Mouse (Mus musculus): Measurements from ENCODE around the gene Gtf2i.
A peak's percentile ranks its signal among the peaks of the same experiment; 100 is the strongest.

The Gtf2i gene

GRCm38 (mm10) chr5:134322355-134322754 is 7.8 kb upstream of the Gtf2i start:
- no peak for DNase-seq (ENCODE audit: low spot score)

- DNase-seq (ENCODE audit: low spot score) = no peak
Observed at GRCm38 (mm10) chr5:134321699-134322098, 7.1 kb upstream of the Gtf2i start.

DNA sequence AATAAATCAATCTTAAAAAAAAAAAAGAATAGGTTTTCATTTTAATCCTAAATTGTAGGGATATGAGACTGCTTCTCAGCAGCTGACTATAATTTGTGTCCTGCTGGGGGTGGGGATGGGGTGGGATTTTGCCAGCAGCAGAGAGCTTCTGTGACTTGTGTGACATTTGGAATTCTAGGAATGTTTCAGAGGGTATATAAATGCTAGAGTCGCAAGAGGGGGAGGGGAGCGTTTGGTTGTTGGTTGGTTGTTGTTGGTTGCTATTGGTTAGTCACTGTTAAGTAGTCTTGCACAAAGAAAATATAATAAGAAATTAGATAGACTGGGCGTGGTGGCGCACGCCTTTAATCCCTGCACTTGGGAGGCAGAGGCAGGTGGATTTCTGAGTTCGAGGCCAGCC is 4.3 kb upstream of the Gtf2i start:
- DNase-seq (ENCODE audit: low spot score) = no peak

DNA sequence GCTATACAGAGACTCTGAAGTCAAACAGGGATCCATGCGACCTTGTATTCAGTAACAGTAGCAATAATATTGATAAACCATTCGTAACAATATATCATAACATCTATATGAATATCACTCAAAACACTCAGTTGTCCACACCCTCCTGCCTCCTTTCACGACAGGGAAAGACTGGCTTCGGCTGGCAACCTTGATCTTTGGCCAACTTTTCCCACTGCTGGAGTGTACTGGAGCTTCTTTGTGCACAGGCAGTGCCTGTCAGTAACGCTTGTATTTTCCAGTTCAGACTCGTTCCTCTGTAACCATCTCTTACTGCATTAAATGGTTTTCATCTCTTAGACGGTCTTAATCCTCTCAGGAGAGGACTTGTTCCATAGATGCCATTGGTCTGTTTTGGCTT is 2.2 kb upstream of the Gtf2i start:
- no peak for DNase-seq (ENCODE audit: low spot score)

- peak; percentile 45 for DNase-seq (ENCODE audit: low spot score)
Observed at GRCm38 (mm10) chr5:134315623-134316350, 1.2 kb upstream of the Gtf2i start.

DNA sequence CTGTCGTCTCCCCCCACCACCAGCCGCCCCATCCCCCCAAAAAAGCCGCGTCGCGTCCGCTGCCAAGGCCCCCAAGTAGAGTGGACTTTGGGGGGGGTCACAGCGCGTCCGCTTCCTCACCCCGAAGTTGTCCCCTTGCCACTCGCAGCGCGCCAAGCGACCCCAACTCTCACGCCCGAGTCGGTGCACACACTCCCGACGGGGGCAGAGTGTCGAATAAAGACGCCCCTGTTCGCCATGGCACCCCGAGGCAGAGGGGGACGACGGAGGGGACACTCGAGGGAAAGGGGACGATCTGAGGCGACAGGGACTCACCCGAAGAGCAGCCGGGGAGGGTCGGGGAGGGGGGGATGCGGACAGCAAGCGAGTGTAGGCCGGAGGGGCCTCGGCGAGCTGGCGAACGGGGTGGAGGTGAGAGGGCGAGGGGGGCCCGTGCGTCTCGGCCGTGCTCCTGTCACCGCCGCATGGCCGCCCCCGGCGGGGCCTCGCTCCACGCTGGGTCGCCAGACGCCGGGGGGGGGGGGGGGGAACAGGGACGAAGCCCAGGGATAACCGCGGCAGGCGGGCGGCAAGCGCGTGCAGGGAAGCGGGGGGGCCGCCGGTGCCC is 389 bp downstream of the Gtf2i start:
- peak; percentile 49 for DNase-seq (ENCODE audit: low spot score)

- DNase-seq (ENCODE audit: low spot score) = peak; percentile 84
Observed at GRCm38 (mm10) chr5:134313451-134314067, 1.0 kb downstream of the Gtf2i start.

GRCm38 (mm10) chr5:134312691-134313450 is 1.7 kb downstream of the Gtf2i start:
- peak; percentile 15 for DNase-seq (ENCODE audit: low spot score)

GRCm38 (mm10) chr5:134311894-134312411 is 2.6 kb downstream of the Gtf2i start:
- DNase-seq (ENCODE audit: low spot score) = no peak

- DNase-seq (ENCODE audit: low spot score) = no peak
Observed at GRCm38 (mm10) chr5:134310201-134310600, 4.4 kb downstream of the Gtf2i start.

DNA sequence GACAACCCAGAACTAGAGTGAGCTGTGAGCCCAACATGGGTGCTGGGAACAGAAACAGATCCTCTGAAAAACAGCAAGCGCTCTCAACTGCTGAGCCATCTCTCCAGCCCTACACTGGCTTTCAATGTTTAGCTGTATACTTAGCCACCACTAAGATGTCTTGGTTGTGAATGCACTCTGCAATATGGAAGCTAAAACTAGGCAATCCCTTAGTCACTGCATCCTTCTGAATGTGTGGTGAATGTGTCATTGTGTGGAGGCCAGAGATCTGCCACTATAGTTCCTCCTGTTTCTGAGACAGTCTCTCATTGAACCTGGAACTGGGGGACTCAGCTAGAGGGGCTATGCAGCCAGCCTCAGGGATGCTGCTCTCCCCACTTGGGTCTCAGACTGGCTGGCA is 5.2 kb downstream of the Gtf2i start:
- no peak for DNase-seq (ENCODE audit: low spot score)

- DNase-seq (ENCODE audit: low spot score) = no peak
Observed at GRCm38 (mm10) chr5:134304639-134305038, 9.9 kb downstream of the Gtf2i start.

GRCm38 (mm10) chr5:134295277-134296050 is 19.1 kb downstream of the Gtf2i start:
- no peak for DNase-seq (ENCODE audit: low spot score)

DNA sequence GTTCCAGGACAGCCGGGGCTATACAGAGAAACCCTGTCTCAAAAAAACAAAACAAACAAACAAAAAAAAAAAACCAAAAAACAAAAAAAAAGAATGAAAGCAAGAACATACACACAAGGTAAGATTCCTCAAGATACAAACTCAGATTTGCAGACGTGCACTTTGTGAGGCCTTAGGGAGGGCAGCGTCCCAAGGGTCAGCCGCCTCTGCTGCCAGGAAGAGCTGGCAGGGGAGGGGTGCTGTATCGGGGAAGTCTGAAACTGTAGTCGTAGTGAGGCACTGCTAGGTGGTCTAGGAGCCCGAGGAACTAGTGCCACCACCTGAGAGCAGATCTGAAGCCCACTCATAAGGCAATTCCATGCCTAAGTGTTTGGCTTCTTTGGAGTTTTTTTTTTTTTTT is 20.0 kb downstream of the Gtf2i start:
- DNase-seq (ENCODE audit: low spot score) = no peak

GRCm38 (mm10) chr5:134291096-134291495 is 23.5 kb downstream of the Gtf2i start:
- no peak for DNase-seq (ENCODE audit: low spot score)

- no peak for DNase-seq (ENCODE audit: low spot score)
Observed at GRCm38 (mm10) chr5:134289935-134290560, 24.5 kb downstream of the Gtf2i start.

DNA sequence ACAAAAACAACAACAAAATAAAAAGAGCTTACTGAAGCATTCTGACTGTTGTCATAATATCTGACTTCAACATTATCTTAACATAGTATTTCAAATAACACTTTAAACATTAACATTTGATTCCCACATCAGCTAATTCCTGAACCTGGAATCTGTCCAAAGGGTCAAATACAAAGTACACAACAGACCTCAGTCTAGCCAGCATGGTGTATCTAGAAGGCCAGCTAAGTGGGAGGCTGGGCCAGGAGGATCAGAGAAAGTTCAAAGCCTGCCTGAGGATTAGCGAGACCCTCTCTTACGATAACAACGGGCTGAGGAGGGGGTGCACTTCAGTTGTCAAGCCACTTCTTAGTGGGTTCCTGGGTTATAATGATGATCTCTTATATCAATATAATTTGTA is 26.5 kb downstream of the Gtf2i start:
- no peak for DNase-seq (ENCODE audit: low spot score)

DNA sequence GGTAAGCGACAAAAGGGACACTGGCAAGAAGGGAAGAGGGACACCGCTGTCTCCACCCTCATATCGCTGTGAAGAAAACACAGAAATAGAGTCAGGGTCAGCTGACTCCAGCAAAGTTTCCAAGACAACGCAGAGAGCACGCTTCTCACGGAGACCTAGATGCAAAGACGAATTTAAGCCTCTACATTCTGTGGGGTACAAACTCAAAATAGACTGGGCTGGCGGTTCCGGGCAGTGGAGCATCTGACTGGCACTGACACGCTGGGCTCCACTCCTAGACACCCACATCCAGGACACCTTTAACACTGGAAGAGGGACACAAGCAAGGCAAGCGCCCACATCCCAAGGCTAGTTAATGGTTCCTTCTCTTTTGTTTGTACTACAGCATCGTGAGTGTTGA is 29.6 kb downstream of the Gtf2i start:
- DNase-seq (ENCODE audit: low spot score) = no peak

GRCm38 (mm10) chr5:134282603-134283002 is 32.0 kb downstream of the Gtf2i start:
- no peak for DNase-seq (ENCODE audit: low spot score)

- DNase-seq (ENCODE audit: low spot score) = no peak
Observed at GRCm38 (mm10) chr5:134282076-134282475, 32.5 kb downstream of the Gtf2i start.

- no peak for DNase-seq (ENCODE audit: low spot score)
Observed at GRCm38 (mm10) chr5:134279371-134279770, 35.2 kb downstream of the Gtf2i start.

All from ovary, postnatal 10 days (tissue).